Mouse (Mus musculus) bone marrow macrophage, adult 2 months (primary cell): ENCODE measurements at regions not wholly inside any gene's neighbourhood (a gene's known extent, or its start where the extent isn't known, plus 50 kb on each side); places are given as distances from the start of the nearest gene placed in this dataset.

ENCODE experiments used
- CTCF ChIP-seq: IDR thresholded peaks from 2 replicates; pipeline ENCODE4 v1.5.1; 2012; ENCODE audit warnings: low read depth, mild to moderate bottlenecking, low read length, moderate library complexity
- POLR2A ChIP-seq: IDR thresholded peaks from 2 replicates; pipeline ENCODE4 v1.6.1; 2012; ENCODE audit warnings: mild to moderate bottlenecking, low read depth, low read length, borderline replicate concordance

GRCm38 (mm10) chr9:79035677-79036076 is 420.3 kb downstream of the Cd109 start:
- TF ChIP-seq CTCF (no peak), POLR2A (no peak)
